Mouse (Mus musculus) limb, embryonic 12.5 days (tissue): ENCODE data around the gene Fam20a. TPM values are rescaled to one million over a fixed set of nuclear protein-coding genes. Genes with fewer than 3 reads are reported as not detected.
"Not testable (repeated sequence)": the region's sequence is repeated elsewhere in the genome, so short reads cannot be mapped to it uniquely, and the experiment has no call there.

Experiments used
- ATAC-seq: fragments of 200-750 bp; cut with Nextera tagmentation; 2 replicates; pipeline ENCODE4 v1.8.0; 2017; ENCODE audit warnings: low read depth, moderate TSS enrichment; ENCODE audit not compliant: insufficient number of reproducible peaks, insufficient read depth, low FRiP score, low TSS enrichment
- H3K27ac ChIP-seq: fragments of 300-500 bp; sonication (generic); 2 replicates; pipeline ENCODE4 v1.5.1; 2016; ENCODE audit warnings: mild to moderate bottlenecking, moderate library complexity
- H3K27me3 ChIP-seq: fragments of 300-500 bp; sonication (generic); 2 replicates; pipeline ENCODE4 v1.6.1; 2016; ENCODE audit warnings: mild to moderate bottlenecking, moderate library complexity
- H3K36me3 ChIP-seq: fragments of 300-500 bp; sonication (generic); 2 replicates; pipeline ENCODE4 v1.6.1; 2016; ENCODE audit warnings: mild to moderate bottlenecking, moderate library complexity
- H3K4me1 ChIP-seq: fragments of 300-500 bp; sonication (generic); replicated peaks from 2 replicates; pipeline ENCODE4 v1.6.1; 2016
- H3K4me2 ChIP-seq: fragments of 300-500 bp; sonication (generic); 2 replicates; pipeline ENCODE4 v1.6.1; 2016; ENCODE audit warnings: mild to moderate bottlenecking, moderate library complexity
- H3K4me3 ChIP-seq: fragments of 300-500 bp; sonication (generic); replicated peaks from 2 replicates; pipeline ENCODE4 v1.5.1; 2016; ENCODE audit warnings: mild to moderate bottlenecking
- H3K9ac ChIP-seq: fragments of 300-500 bp; sonication (generic); replicated peaks from 2 replicates; pipeline ENCODE4 v1.6.1; 2016; ENCODE audit warnings: mild to moderate bottlenecking, moderate library complexity
- H3K9me3 ChIP-seq: fragments of 300-500 bp; sonication (generic); 2 replicates; pipeline ENCODE4 v1.6.1; 2016; ENCODE audit warnings: mild to moderate bottlenecking, moderate library complexity
- WGBS: fragments of 180-500 bp; shearing (Covaris S2); methylation state at CpG from one replicate; pipeline ENCODE4 v1.1.7; 2016; 5-methylcytosine and 5-hydroxymethylcytosine counted together
- polyA plus RNA-seq: library from polyadenylated mRNA; unstranded; fragments of >200 nt; fragmentation: Nextera tagmentation; extraction: Ambion mirVana; gene quantifications from 2 replicates; pipeline ENCODE4 v1.2.1, GENCODE M21; 2016

The Fam20a gene
- polyA plus RNA-seq, 1 experiment from 2014 or later = 0.28 TPM

DNA sequence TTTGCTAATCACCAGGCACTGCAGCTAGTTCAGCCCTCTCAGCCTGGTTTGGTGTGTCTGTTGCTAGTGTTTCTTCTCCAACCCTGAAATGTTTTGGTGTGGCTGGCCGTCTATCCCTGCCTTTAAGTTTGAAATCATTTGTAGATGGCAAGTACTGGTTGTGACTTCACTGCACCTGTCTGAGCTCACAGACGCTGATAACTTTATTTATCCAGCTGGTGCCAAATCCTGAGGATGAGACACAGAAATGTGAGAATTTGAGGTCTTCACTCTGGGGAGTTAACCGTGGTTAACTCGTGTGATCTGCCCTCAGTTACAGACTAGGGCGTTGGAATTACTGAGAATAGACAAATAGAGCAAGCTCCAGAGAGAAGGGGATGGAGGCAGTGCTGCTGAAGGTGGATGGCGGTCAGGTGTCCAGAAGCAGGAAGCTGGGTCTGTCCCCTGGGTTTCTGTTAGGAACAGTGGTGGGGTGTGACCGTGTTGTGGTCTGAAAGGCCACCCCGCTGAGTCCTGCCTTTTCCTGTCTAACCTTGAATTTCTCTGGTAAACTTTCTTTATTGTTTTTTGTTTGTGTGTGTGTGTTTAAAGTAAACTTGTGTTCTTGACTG is 53.9 kb downstream of the Fam20a start:
- ATAC-seq = no peak
- no peak overlapping the region for H3K4me2 ChIP-seq
- no peaks in the 10 kb centered on the region for H3K9me3 ChIP-seq
- no peaks in the 10 kb centered on the region for H3K27me3 ChIP-seq
- H3K36me3 ChIP-seq = peaks cover 71% of the 10 kb centered on the region
- H3K4me3 ChIP-seq = no peak overlapping the region
- H3K4me1 ChIP-seq = 0 out of 2 replicates have a peak, but pooled peaks cover 3% of the 10 kb centered on the region
- no peak overlapping the region for H3K9ac ChIP-seq
- 88% methylated on average over 8 of the region's 8 CpGs for WGBS
- H3K27ac ChIP-seq = no peak overlapping the region

DNA sequence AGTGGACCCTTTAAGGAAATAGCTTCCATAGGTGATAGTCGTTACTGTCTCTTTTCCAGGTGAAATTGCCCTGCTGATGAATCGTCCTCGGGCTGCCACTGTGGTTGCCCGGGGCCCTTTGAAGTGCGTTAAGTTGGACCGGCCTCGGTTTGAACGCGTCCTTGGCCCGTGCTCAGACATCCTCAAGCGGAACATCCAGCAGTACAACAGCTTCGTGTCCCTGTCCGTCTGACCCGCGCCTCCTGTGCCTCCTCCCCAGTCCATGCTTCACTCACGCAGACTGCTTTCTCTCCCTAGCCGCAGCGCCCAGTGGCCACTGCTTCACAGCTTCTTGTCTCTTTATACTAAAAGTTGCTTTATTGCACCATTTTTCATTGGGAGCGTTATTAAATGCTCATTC is 54.7 kb downstream of the Fam20a start:
- Histone ChIP-seq H3K27ac (no peak overlapping the region), H3K9me3 (no peaks in the 10 kb centered on the region), H3K27me3 (no peaks in the 10 kb centered on the region), H3K36me3 (peaks cover 79% of the 10 kb centered on the region), H3K4me2 (no peak overlapping the region), H3K9ac (no peak overlapping the region), H3K4me3 (no peak overlapping the region), H3K4me1 (0 out of 2 replicates have a peak, but pooled peaks cover 3% of the 10 kb centered on the region)
- WGBS = 92% methylated on average over 19 of the region's 19 CpGs
- no peak for ATAC-seq

DNA sequence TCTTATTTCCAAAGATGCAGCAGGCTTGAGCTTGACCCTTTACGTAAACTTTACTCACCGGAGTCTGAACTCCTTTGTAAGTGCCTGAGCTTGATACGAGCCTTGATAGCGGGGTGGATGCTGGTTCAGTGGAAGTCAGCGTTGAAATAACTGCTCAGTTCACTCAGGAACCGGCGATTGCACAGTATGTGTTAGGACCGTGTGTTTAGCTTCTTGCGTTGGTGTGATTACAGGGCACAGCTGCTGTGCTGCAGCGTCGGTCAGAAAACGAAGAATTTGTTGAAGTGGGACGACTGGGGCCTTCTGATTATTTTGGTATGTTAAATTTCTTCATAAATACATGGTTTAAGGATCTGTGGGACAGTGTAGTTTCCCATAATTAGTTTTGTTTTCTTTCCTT is 55.7 kb downstream of the Fam20a start:
- Histone ChIP-seq H3K9me3 (no peaks in the 10 kb centered on the region), H3K4me1 (0 out of 2 replicates have a peak, but pooled peaks cover 3% of the 10 kb centered on the region), H3K36me3 (peaks cover 87% of the 10 kb centered on the region), H3K4me2 (no peak overlapping the region), H3K27me3 (no peaks in the 10 kb centered on the region), H3K9ac (no peak overlapping the region), H3K27ac (no peak overlapping the region), H3K4me3 (no peak overlapping the region)
- WGBS = 94% methylated on average over 13 of the region's 13 CpGs
- no peak for ATAC-seq

DNA sequence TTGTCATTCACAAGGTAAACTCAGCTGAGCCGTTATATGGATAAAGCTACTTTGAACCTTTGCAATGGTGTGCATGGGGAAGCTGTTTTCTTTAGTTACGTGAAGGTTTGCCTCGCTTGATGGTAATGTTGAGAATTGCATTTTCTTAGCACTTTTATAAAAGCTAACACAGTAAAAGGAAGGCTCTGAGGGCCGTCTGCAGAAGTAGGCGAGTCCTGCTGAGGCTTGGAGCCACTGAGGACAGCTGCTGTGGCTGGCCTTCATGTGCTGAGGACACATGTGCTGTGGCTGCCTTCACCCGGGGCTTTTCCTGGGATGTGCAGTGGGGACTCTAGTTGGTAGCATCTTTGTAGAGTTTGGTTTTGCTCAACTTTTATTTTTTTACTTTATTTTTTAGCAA is 56.7 kb downstream of the Fam20a start:
- WGBS = 85% methylated on average over 6 of the region's 6 CpGs
- no peak for ATAC-seq
- no peaks in the 10 kb centered on the region for H3K4me1 ChIP-seq
- H3K9me3 ChIP-seq = no peaks in the 10 kb centered on the region
- no peak overlapping the region for H3K4me2 ChIP-seq
- no peak overlapping the region for H3K9ac ChIP-seq
- H3K36me3 ChIP-seq = peaks cover 92% of the 10 kb centered on the region
- no peak overlapping the region for H3K27ac ChIP-seq
- H3K4me3 ChIP-seq = no peak overlapping the region
- H3K27me3 ChIP-seq = no peaks in the 10 kb centered on the region

DNA sequence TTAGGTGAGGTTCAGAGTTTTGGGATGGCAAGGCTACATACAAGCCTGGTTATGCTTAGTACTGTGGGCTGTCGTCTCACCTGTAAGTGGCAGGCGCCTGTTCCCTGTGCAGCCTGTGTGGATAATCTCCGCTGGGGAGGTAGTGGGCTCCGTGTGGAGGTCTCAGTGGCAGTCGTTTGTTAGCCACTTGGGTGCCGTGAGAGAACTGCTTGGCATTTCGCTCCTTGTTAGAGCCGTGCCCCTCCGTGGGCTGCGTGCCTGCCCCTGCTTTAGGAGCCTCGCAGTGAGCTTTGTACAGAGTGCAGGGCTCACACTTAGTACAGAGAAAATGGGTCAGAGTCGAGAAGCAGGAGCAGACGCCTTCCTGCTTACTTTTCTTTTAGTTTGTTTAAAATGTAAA is 57.8 kb downstream of the Fam20a start:
- Histone ChIP-seq H3K27ac (no peak overlapping the region), H3K4me1 (no peaks in the 10 kb centered on the region), H3K27me3 (no peaks in the 10 kb centered on the region), H3K9ac (no peak overlapping the region), H3K36me3 (peaks cover 95% of the 10 kb centered on the region), H3K4me3 (no peak overlapping the region), H3K4me2 (no peak overlapping the region), H3K9me3 (no peaks in the 10 kb centered on the region)
- ATAC-seq = no peak
- 88% methylated on average over 13 of the region's 13 CpGs for WGBS

DNA sequence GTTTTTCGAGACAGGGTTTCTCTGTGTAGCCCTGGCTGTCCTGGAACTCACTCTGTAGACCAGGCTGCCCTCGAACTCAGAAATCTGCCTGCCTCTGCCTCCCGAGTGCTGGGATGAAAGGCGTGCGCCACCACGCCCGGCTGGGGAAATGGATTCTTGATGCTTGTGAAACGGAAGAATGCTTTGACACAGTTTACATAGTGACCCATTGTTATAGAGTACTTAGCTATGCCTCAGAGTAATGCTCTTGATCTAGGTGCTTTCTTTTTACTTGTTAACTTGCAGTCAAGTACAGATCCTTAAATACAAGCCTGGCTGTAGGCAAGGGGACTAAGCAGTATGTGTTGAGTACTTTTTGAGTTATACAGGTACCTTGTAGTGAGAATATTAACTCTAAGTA is 61.6 kb downstream of the Fam20a start:
- H3K4me1 ChIP-seq, H3K9ac ChIP-seq, H3K27ac ChIP-seq, ATAC-seq, H3K4me3 ChIP-seq, H3K4me2 ChIP-seq, H3K27me3 ChIP-seq, H3K9me3 ChIP-seq: not testable (repeated sequence)
- WGBS = 94% methylated on average over 8 of the region's 8 CpGs
- peaks cover 95% of the 10 kb centered on the region for H3K36me3 ChIP-seq

DNA sequence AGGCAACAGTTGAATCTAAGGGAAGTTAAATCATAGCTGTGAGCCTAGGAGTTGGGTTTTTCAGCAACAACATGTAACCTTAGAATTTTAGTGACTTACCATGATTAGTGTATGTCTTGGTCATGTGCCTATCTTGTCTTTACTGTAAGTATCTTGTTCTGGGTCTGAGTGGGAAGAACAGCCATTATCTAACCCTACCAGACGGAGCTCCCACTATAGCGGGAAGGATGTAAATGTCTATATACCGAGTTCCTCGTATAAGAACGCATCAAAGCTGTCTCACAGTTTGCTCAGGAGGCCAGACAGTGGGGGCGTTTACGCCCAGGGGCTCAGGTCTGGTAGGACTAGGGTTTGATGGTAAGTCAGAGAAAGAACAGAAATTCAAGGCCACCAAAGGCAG is 65.8 kb downstream of the Fam20a start:
- peaks cover 19% of the 10 kb centered on the region for H3K4me1 ChIP-seq
- H3K9me3 ChIP-seq = no peaks in the 10 kb centered on the region
- whole genome bisulfite sequencing = 90% methylated on average over 7 of the region's 7 CpGs
- no peak overlapping the region for H3K4me3 ChIP-seq
- ATAC-seq = no peak
- H3K36me3 ChIP-seq = peaks cover 78% of the 10 kb centered on the region
- no peaks in the 10 kb centered on the region for H3K27me3 ChIP-seq
- H3K4me2 ChIP-seq = no peak overlapping the region
- no peak overlapping the region for H3K27ac ChIP-seq
- H3K9ac ChIP-seq = no peak overlapping the region

DNA sequence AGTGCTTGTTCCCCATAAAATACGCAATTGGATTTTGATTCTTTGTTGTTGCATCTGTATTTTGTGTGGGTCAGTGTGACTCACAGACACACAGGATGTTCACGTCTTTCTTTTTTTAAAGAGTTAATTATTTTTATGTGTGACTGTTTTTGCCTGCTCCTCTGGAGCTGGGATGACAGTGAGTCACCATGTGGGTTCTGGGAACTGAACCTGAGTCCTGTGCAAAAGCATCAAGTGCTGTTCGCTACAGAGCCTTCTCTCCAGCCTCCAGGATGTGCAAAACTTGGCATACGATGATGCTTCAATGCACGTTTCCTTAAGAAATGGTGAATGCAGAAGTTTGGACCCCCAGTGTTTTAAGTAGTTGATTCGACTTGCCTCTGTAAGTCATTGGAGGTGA is 67.5 kb downstream of the Fam20a start:
- no peaks in the 10 kb centered on the region for H3K27me3 ChIP-seq
- 87% methylated on average over 6 of the region's 6 CpGs for WGBS
- H3K9me3 ChIP-seq = no peaks in the 10 kb centered on the region
- peaks cover 61% of the 10 kb centered on the region for H3K36me3 ChIP-seq
- H3K27ac ChIP-seq = no peak overlapping the region
- H3K4me1 ChIP-seq = peaks cover 24% of the 10 kb centered on the region
- no peak overlapping the region for H3K4me3 ChIP-seq
- no peak overlapping the region for H3K9ac ChIP-seq
- no peak for ATAC-seq
- no peak overlapping the region for H3K4me2 ChIP-seq

DNA sequence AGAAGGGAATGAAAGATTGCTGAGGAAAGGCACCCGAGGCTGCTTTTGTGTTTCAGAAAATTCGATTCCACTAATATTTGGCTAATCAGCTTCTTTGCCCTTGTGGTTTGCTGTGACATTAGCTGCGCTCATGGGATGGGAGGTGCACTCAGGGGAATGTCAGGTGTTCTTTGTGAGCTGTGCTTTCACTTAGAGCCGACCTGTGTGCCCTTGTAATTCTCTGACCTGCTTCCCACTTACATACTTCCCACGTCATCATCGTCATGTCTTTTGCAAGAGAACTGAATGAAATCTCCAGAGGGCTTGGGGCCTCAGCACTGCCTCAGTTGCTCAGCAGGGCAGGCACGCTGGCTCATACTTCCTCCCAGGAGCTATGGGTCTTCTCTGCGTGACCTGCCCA is 68.9 kb downstream of the Fam20a start:
- Histone ChIP-seq H3K36me3 (peaks cover 50% of the 10 kb centered on the region), H3K9ac (no peak overlapping the region), H3K9me3 (no peaks in the 10 kb centered on the region), H3K4me2 (peak overlapping the region; percentile 91), H3K4me3 (no peak overlapping the region; the same call in 1 of the 2 replicates), H3K4me1 (peaks cover 31% of the 10 kb centered on the region), H3K27ac (no peak overlapping the region), H3K27me3 (peaks cover 4% of the 10 kb centered on the region; the same call in 1 of the 2 replicates)
- ATAC-seq = no peak
- WGBS = 81% methylated on average over 8 of the region's 8 CpGs

DNA sequence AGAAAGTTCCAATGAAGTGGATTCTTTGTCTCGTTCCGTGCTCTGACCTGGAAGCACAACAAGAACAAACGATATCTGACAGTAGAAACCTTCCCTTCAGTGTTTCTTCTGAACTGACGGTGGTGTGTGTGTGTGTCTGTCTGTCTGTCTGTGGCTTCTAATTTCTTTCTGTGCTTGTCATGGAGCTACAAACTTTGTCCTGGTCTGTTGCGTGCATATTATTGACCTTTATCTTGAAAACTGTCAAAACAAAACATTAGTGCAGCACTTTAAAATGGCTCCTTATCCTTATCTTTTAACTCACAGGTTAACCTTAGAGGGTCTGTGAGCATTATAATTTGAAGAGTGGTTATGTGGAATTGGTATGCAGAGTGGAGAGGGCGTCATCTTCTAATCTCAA is 69.6 kb downstream of the Fam20a start:
- peaks cover 4% of the 10 kb centered on the region; the same call in 1 of the 2 replicates for H3K27me3 ChIP-seq
- 0 out of 2 replicates have a peak overlapping the region, but pooled peaks have one; percentile 3 for H3K9ac ChIP-seq
- no peaks in the 10 kb centered on the region for H3K9me3 ChIP-seq
- ATAC-seq = no peak
- peaks cover 43% of the 10 kb centered on the region for H3K36me3 ChIP-seq
- H3K4me1 ChIP-seq = peaks cover 31% of the 10 kb centered on the region
- 76% methylated on average over 6 of the region's 6 CpGs for WGBS
- H3K4me3 ChIP-seq = peak overlapping the region; percentile 80
- H3K4me2 ChIP-seq = peak overlapping the region; percentile 91
- H3K27ac ChIP-seq = no peak overlapping the region

DNA sequence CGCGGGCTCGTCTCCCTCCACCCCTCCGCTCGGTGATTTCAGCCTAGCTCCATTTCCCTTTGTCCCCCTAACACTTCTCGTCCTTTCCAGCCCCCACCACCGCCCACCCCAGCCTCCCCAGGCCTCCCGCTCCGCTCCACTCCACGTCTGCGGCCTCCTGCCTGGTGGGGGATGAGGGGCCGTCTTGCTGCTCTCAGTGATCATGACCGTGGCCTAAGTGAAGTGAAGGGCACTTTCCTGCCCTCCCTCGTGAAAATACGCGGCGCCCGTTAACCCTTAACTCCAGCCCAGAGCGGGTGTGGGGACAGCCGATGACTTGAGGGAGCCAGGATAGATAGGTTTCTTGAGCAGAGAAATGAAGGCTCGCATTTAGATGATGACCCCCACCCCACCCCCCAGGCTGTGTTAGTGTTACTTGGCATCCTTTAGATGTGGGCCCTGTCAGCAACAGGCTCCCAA is 70.5 kb downstream of the Fam20a start:
- H3K4me3 ChIP-seq = peak overlapping the region; percentile 80
- H3K27ac ChIP-seq = peak overlapping the region; percentile 96
- peak; percentile 7; the same call in 1 of the 2 replicates for ATAC-seq
- no peaks in the 10 kb centered on the region for H3K9me3 ChIP-seq
- peaks cover 31% of the 10 kb centered on the region for H3K4me1 ChIP-seq
- WGBS = 2% methylated on average over 21 of the region's 21 CpGs
- H3K9ac ChIP-seq = peak overlapping the region; percentile 97
- H3K27me3 ChIP-seq = peaks cover 4% of the 10 kb centered on the region; the same call in 1 of the 2 replicates
- peak overlapping the region; percentile 91 for H3K4me2 ChIP-seq
- peaks cover 34% of the 10 kb centered on the region for H3K36me3 ChIP-seq
